Mouse (Mus musculus): ENCODE data around the gene Gm49396. TPM values are rescaled to one million over a fixed set of nuclear protein-coding genes. Genes with fewer than 3 reads are reported as not detected.

Gm49396 gene
- polyA plus RNA-seq, 1 experiment from 2014 or later, result 12.1 TPM

DNA sequence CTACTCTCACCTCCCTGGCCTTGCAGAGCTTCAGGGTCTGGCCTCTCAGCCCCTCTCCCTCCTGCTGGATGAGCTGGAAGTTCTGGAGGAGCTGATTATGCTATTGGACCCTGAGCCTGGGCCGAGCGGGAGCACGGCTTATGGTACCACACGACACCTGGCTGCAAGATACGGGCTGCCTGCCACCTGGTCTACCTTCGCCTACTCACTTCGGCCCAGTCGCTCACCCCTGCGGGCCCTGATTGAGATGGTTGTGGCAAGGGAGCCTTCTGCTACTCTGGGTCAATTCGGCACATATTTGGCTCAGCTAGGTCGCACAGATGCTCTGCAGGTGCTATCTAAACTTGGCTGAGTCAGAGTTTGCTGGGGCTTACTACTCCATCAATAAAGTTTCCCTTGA is 4.4 kb downstream of the Gm49396 start:
- WGBS, result 87% methylated on average over 11 of the region's 11 CpGs
- Histone ChIP-seq H3K27ac (ENCODE audit: low read depth, low read length) (no peak overlapping the region), H3K36me3 (ENCODE audit: control insufficient read depth, insufficient read depth, low read length) (peaks cover 13% of the 10 kb centered on the region), H3K4me2 (ENCODE audit: low read depth, low read length, severe bottlenecking) (no peak overlapping the region), H3K9me3 (ENCODE audit: control insufficient read depth, low read length) (no peaks in the 10 kb centered on the region), H3K4me1 (replicated peaks; ENCODE audit: control insufficient read depth, insufficient read depth, low read length) (peaks cover 5% of the 10 kb centered on the region; the same call in 1 of the 2 replicates), H3K9ac (ENCODE audit: low read length) (no peak overlapping the region), H3K4me3 (ENCODE audit: low read depth, low read length) (no peak overlapping the region), H3K27me3 (ENCODE audit: control insufficient read depth, insufficient read depth, low read length) (no peaks in the 10 kb centered on the region)
- no peak for DNase-seq (ENCODE audit: low spot score)
- ATAC-seq (replicated peaks; ENCODE audit: low FRiP score), result no peak

DNA sequence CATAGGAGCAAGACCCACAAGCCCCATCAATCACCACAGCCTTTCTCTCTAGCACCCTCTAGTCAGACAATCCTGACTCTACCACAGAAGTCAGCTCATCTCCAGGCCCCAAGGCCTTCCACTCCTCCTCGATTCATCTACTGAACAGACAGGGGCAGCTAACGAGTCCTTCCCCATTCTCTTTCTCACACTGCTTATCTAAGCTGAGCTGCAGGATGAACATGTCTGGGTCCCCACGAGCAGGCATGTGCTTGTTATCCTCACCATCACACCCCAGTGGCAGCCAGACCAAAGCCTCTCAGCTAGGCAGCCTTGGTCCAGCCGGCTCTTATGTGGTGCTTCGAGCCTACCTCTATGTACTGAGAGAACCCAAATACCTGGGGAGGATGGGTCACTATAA is 9.2 kb downstream of the Gm49396 start:
- H3K9ac ChIP-seq (ENCODE audit: low read length), result no peak overlapping the region
- H3K36me3 ChIP-seq (ENCODE audit: control insufficient read depth, insufficient read depth, low read length), result peaks cover 49% of the 10 kb centered on the region
- no peaks in the 10 kb centered on the region for H3K27me3 ChIP-seq (ENCODE audit: control insufficient read depth, insufficient read depth, low read length)
- no peak for DNase-seq (ENCODE audit: low spot score)
- 90% methylated on average over 5 of the region's 5 CpGs for WGBS
- H3K9me3 ChIP-seq (ENCODE audit: control insufficient read depth, low read length), result no peaks in the 10 kb centered on the region
- H3K4me2 ChIP-seq (ENCODE audit: low read depth, low read length, severe bottlenecking), result no peak overlapping the region
- H3K4me3 ChIP-seq (ENCODE audit: low read depth, low read length), result no peak overlapping the region
- no peak for ATAC-seq (replicated peaks; ENCODE audit: low FRiP score)
- no peak overlapping the region for H3K27ac ChIP-seq (ENCODE audit: low read depth, low read length)
- no peaks in the 10 kb centered on the region for H3K4me1 ChIP-seq (replicated peaks; ENCODE audit: control insufficient read depth, insufficient read depth, low read length)

DNA sequence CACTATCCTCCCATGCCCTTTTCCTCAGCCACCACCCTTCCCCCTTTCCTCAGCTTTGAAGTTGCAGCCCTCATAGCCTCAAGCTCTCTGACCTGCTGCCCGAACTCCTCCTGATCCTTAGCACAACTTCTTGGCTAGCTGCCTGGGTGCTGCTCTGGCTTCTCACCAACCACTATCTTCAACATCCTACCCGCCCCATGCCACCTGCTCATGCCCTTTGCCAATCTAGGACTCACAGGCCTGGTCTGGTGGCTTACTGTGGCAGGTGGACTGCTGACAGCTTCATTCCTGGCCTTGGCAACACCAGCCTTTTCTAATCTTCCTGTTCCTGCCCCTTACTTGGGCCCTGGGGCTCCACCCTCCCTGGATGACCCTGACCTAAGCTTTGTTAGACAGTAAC is 9.8 kb downstream of the Gm49396 start:
- no peak for ATAC-seq (replicated peaks; ENCODE audit: low FRiP score)

DNA sequence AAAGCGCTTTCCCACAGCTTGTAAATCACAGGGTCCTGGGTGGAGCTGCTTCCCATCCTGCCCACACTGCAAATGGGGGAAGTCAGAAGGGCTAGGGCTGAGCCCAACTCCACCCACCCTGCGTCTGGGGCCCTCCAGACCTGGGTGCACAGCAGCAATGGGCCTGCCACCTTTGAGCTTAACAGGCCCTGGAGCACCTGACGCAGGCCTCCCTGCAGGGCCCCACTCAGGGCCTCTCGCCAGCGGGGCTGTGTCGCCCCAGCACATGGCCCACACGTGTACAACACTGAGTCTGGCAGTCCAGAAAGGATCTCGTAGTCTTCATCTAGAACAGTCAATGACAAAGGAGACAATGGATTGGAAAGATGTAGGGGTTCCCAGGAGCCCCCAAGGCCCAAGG is 16.8 kb downstream of the Gm49396 start:
- WGBS, result 95% methylated on average over 8 of the region's 8 CpGs
- H3K4me1 ChIP-seq (replicated peaks; ENCODE audit: control insufficient read depth, insufficient read depth, low read length), result no peaks in the 10 kb centered on the region
- H3K9me3 ChIP-seq (ENCODE audit: control insufficient read depth, low read length), result no peaks in the 10 kb centered on the region
- H3K27me3 ChIP-seq (ENCODE audit: control insufficient read depth, insufficient read depth, low read length), result no peaks in the 10 kb centered on the region
- H3K36me3 ChIP-seq (ENCODE audit: control insufficient read depth, insufficient read depth, low read length), result peaks cover 55% of the 10 kb centered on the region
- ATAC-seq (replicated peaks; ENCODE audit: low FRiP score) (no peak), DNase-seq (ENCODE audit: low spot score) (no peak)
- no peak overlapping the region for H3K27ac ChIP-seq (ENCODE audit: low read depth, low read length)
- H3K9ac ChIP-seq (ENCODE audit: low read length), result no peak overlapping the region
- H3K4me3 ChIP-seq (ENCODE audit: low read depth, low read length), result no peak overlapping the region
- H3K4me2 ChIP-seq (ENCODE audit: low read depth, low read length, severe bottlenecking), result no peak overlapping the region

More for the DNA sequence above, 9.8 kb downstream of the Gm49396 start:
- H3K4me2 ChIP-seq (ENCODE audit: low read depth, low read length, severe bottlenecking), result no peak overlapping the region
- WGBS, result 91% methylated on average over 2 of the region's 2 CpGs
- no peaks in the 10 kb centered on the region for H3K4me1 ChIP-seq (replicated peaks; ENCODE audit: control insufficient read depth, insufficient read depth, low read length)
- H3K9me3 ChIP-seq (ENCODE audit: control insufficient read depth, low read length), result no peaks in the 10 kb centered on the region
- no peak overlapping the region for H3K9ac ChIP-seq (ENCODE audit: low read length)
- peaks cover 54% of the 10 kb centered on the region for H3K36me3 ChIP-seq (ENCODE audit: control insufficient read depth, insufficient read depth, low read length)
- no peak for DNase-seq (ENCODE audit: low spot score)
- no peaks in the 10 kb centered on the region for H3K27me3 ChIP-seq (ENCODE audit: control insufficient read depth, insufficient read depth, low read length)
- H3K27ac ChIP-seq (ENCODE audit: low read depth, low read length), result no peak overlapping the region
- H3K4me3 ChIP-seq (ENCODE audit: low read depth, low read length), result no peak overlapping the region

DNA sequence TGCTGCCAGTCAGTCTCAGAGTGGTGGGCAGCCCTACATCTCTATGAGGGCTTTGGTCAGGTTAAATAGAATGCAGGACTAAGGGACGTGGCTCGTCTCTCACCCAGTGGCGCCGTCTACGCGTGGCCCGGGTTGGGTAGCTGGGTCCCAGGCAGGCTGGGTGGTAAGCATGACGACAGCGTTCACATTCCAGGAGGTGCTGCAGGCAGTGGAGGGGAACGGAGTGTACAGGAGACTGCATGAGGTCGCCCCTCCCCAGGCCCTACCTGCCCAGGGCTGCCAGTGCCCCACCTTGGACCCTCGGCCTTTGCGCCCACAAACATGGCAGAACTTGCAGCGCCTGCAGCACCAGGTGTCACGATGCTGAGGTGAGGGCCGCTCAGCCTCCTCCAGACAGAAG is 18.4 kb downstream of the Gm49396 start:
- 96% methylated on average over 16 of the region's 16 CpGs for WGBS
- Histone ChIP-seq H3K36me3 (ENCODE audit: control insufficient read depth, insufficient read depth, low read length) (peaks cover 45% of the 10 kb centered on the region), H3K9ac (ENCODE audit: low read length) (no peak overlapping the region), H3K4me3 (ENCODE audit: low read depth, low read length) (no peak overlapping the region), H3K27me3 (ENCODE audit: control insufficient read depth, insufficient read depth, low read length) (no peaks in the 10 kb centered on the region), H3K27ac (ENCODE audit: low read depth, low read length) (no peak overlapping the region), H3K4me1 (replicated peaks; ENCODE audit: control insufficient read depth, insufficient read depth, low read length) (no peaks in the 10 kb centered on the region; the same call in 1 of the 2 replicates), H3K4me2 (ENCODE audit: low read depth, low read length, severe bottlenecking) (no peak overlapping the region), H3K9me3 (ENCODE audit: control insufficient read depth, low read length) (no peaks in the 10 kb centered on the region)
- no peak for DNase-seq (ENCODE audit: low spot score)
- no peak for ATAC-seq (replicated peaks; ENCODE audit: low FRiP score)

DNA sequence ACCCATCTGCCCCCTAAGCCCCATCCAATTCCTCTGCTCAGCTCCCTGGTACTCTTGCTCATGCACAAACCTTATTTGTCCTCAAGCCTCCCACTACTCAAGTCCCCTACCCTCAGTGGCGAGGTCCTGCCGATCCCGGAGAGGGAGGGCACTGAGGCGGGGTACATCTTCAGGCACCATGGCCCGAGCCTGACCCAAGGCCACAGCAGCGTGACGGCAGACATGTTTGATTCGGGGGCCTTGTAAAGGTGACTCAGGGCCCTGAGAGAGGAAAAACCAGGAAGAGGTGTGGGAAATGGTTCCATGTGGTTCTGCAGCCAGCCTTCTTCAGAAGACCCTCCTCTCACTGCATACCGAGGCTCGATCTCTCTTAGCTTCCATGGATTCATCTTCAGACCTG is 21.2 kb downstream of the Gm49396 start:
- no peak for DNase-seq (ENCODE audit: low spot score)
- Histone ChIP-seq H3K27me3 (ENCODE audit: control insufficient read depth, insufficient read depth, low read length) (no peaks in the 10 kb centered on the region), H3K4me1 (replicated peaks; ENCODE audit: control insufficient read depth, insufficient read depth, low read length) (peaks cover 8% of the 10 kb centered on the region; the same call in 1 of the 2 replicates), H3K27ac (ENCODE audit: low read depth, low read length) (no peak overlapping the region), H3K36me3 (ENCODE audit: control insufficient read depth, insufficient read depth, low read length) (peaks cover 30% of the 10 kb centered on the region), H3K4me3 (ENCODE audit: low read depth, low read length) (no peak overlapping the region), H3K9me3 (ENCODE audit: control insufficient read depth, low read length) (no peaks in the 10 kb centered on the region), H3K9ac (ENCODE audit: low read length) (no peak overlapping the region), H3K4me2 (ENCODE audit: low read depth, low read length, severe bottlenecking) (no peak overlapping the region)
- 90% methylated on average over 10 of the region's 10 CpGs for WGBS
- no peak for ATAC-seq (replicated peaks; ENCODE audit: low FRiP score)

DNA sequence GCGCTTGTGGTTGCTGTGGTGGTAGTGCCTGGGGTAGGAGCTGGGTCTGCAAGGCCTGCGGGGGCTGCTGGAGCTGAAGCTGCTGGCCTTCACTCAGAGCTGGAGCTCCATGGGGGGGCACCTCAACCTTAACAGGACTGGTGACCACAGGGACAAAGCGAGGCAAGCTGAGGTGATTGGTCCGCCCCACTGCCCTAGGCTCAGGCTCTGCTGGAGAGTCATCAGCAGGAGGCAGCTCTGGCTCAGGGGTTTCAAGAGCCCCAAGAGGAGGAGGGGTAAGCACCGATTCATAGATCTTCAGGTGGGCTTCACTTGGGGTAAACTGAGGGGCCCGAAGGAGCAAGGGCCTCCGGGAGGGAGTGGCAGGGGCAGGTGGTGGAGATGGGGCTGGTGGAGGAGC is 22.0 kb downstream of the Gm49396 start:
- H3K4me2 ChIP-seq (ENCODE audit: low read depth, low read length, severe bottlenecking), result no peak overlapping the region
- H3K36me3 ChIP-seq (ENCODE audit: control insufficient read depth, insufficient read depth, low read length), result peaks cover 23% of the 10 kb centered on the region
- H3K9me3 ChIP-seq (ENCODE audit: control insufficient read depth, low read length), result no peaks in the 10 kb centered on the region
- no peaks in the 10 kb centered on the region for H3K27me3 ChIP-seq (ENCODE audit: control insufficient read depth, insufficient read depth, low read length)
- H3K4me1 ChIP-seq (replicated peaks; ENCODE audit: control insufficient read depth, insufficient read depth, low read length), result peaks cover 8% of the 10 kb centered on the region
- H3K9ac ChIP-seq (ENCODE audit: low read length), result no peak overlapping the region
- WGBS, result 93% methylated on average over 7 of the region's 7 CpGs
- no peak overlapping the region for H3K4me3 ChIP-seq (ENCODE audit: low read depth, low read length)
- ATAC-seq (replicated peaks; ENCODE audit: low FRiP score) (no peak), DNase-seq (ENCODE audit: low spot score) (no peak)
- no peak overlapping the region for H3K27ac ChIP-seq (ENCODE audit: low read depth, low read length)

DNA sequence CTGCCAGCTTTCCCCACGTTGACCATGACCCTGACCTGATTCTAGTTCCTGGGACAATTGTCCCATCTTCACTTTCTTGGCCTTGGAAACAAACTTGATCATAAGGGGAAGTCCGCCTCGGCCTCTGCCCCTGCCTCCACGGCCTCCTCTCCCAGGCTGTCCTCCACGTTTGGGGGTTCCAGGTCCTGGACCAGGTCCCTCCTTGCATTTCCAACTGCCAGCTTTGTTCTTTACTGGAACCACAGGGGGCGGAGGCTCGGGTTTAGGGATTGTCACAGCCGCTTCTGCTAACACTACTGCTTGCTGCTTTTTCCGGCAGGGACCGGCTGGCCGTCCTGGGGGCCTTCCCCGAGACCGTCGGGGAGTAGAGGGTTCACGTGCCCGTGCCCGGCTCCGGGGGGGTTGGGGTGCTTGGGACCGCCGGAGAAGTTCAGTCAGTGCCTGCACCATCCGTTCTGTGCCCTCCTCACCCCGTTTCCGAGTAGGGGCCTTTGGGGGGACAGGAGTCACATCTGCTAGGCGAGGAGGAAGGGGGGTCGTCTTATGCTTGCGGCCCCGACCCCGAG is 23.4 kb downstream of the Gm49396 start:
- ATAC-seq (replicated peaks; ENCODE audit: low FRiP score) (no peak), DNase-seq (ENCODE audit: low spot score) (no peak)
- H3K4me2 ChIP-seq (ENCODE audit: low read depth, low read length, severe bottlenecking), result no peak overlapping the region; the same call in 1 of the 2 replicates
- H3K4me1 ChIP-seq (replicated peaks; ENCODE audit: control insufficient read depth, insufficient read depth, low read length), result peaks cover 8% of the 10 kb centered on the region
- H3K9me3 ChIP-seq (ENCODE audit: control insufficient read depth, low read length), result no peaks in the 10 kb centered on the region
- WGBS, result 90% methylated on average over 28 of the region's 28 CpGs
- H3K4me3 ChIP-seq (ENCODE audit: low read depth, low read length), result no peak overlapping the region; the same call in 1 of the 2 replicates
- peaks cover 14% of the 10 kb centered on the region for H3K36me3 ChIP-seq (ENCODE audit: control insufficient read depth, insufficient read depth, low read length)
- no peaks in the 10 kb centered on the region for H3K27me3 ChIP-seq (ENCODE audit: control insufficient read depth, insufficient read depth, low read length)
- no peak overlapping the region for H3K27ac ChIP-seq (ENCODE audit: low read depth, low read length)
- no peak overlapping the region; the same call in 1 of the 2 replicates for H3K9ac ChIP-seq (ENCODE audit: low read length)
